Mouse (Mus musculus): Measurements from ENCODE around the gene Hnf1b.

DNA sequence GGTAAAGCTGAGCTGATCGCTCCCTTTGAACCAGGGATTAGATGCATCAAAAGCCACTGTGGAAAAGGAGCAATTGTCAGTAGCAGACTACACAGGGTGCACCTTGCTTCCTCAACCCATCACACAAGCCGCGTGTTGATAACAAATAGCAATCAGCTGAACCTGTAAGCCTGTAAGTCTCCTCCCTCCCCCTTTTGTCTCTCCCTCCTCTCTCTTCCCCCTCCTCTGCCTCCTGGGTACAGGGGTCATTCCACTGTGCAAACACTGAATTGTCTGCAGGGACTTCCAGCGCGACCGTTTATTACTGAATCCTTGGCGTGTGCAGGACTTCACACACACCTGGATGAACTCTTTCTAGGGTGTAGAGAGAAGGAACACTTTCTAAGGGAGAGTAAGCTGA is 58.5 kb downstream of the Hnf1b start:
- TF ChIP-seq CTCF (IDR thresholded peaks at IDR 0.05; ENCODE audit: low read depth) (no peak), EP300 (optimal IDR thresholded peaks at IDR 0.05) (no peak)

All from stomach, postnatal 0 days (tissue).